Mouse (Mus musculus) stomach, postnatal 0 days (tissue): ENCODE measurements at regions not wholly inside any gene's neighbourhood (a gene's known extent, or its start where the extent isn't known, plus 50 kb on each side); places are given as distances from the start of the nearest gene placed in this dataset.

Experiments used
- CTCF ChIP-seq: IDR thresholded peaks from 2 replicates; pipeline ENCODE4 v1.5.1; 2016; ENCODE audit warnings: antibody characterized with exemption, low read depth, mild to moderate bottlenecking, moderate library complexity
- EP300 ChIP-seq: optimal IDR thresholded peaks from 2 replicates; pipeline ENCODE3; 2016; ENCODE audit warnings: antibody characterized with exemption

GRCm38 (mm10) chr2:79111673-79112072 lies 143.6 kb upstream of the Itga4 start:
- TF ChIP-seq CTCF (no peak), EP300 (no peak)
